Mouse (Mus musculus) right cerebral cortex, postnatal 36 days (tissue): ENCODE measurements around the gene Htr1f.
A peak's percentile ranks its signal among the peaks of the same experiment; 100 is the strongest.
"Not testable (repeated sequence)": the region's sequence is repeated elsewhere in the genome, so short reads cannot be mapped to it uniquely, and the experiment has no call there.

ENCODE experiments used
- DNase-seq, 2 experiments: peaks; one replicate each; pipeline ENCODE4 v3.0.0; 2022; ENCODE audit warnings: low spot score in 2 of 2, mixed read lengths in 1 of 2

Htr1f gene

GRCm38 (mm10) chr16:65105184-65105931 is at the start of gene Htr1f:
Htr1f (minus strand) TSS chr16:65105854.
- DNase-seq = no peak

GRCm38 (mm10) chr16:65139771-65140170 is 34.1 kb upstream of the Htr1f start:
- no peak for DNase-seq

GRCm38 (mm10) chr16:65129391-65129790 is 23.7 kb upstream of the Htr1f start:
- peak; percentile 26 to 46 for DNase-seq

- DNase-seq = no peak
Observed at GRCm38 (mm10) chr16:65127846-65128245, 22.2 kb upstream of the Htr1f start.

GRCm38 (mm10) chr16:65112221-65112620 is 6.6 kb upstream of the Htr1f start:
- no peak for DNase-seq

GRCm38 (mm10) chr16:65093552-65093951 is 12.1 kb downstream of the Htr1f start:
- no peak for DNase-seq

GRCm38 (mm10) chr16:65083475-65083874 is 22.2 kb downstream of the Htr1f start:
- DNase-seq = no peak

- DNase-seq = no peak
Observed at GRCm38 (mm10) chr16:65069867-65070266, 35.8 kb downstream of the Htr1f start.

GRCm38 (mm10) chr16:65066264-65066663 is 39.4 kb downstream of the Htr1f start:
- no peak for DNase-seq

- not testable (repeated sequence) for DNase-seq
Observed at GRCm38 (mm10) chr16:65037660-65038425, 67.8 kb downstream of the Htr1f start.

GRCm38 (mm10) chr16:65029675-65030074 is 76.0 kb downstream of the Htr1f start:
- DNase-seq = peak; percentile 18 to 35

- DNase-seq = peak; percentile 32 to 70
Observed at GRCm38 (mm10) chr16:65022364-65022763, 83.3 kb downstream of the Htr1f start.

GRCm38 (mm10) chr16:65018710-65019109 is 86.9 kb downstream of the Htr1f start:
- no peak for DNase-seq

- no peak for DNase-seq
Observed at GRCm38 (mm10) chr16:65018134-65018533, 87.5 kb downstream of the Htr1f start.

GRCm38 (mm10) chr16:65017566-65017965 is 88.1 kb downstream of the Htr1f start:
- no peak for DNase-seq

GRCm38 (mm10) chr16:65015241-65015640 is 90.4 kb downstream of the Htr1f start:
- DNase-seq = no peak

- no peak for DNase-seq
Observed at GRCm38 (mm10) chr16:65001993-65002821, 103.4 kb downstream of the Htr1f start.

GRCm38 (mm10) chr16:64989279-64989800 is 116.3 kb downstream of the Htr1f start:
- DNase-seq = no peak

GRCm38 (mm10) chr16:64987564-64987963 is 118.1 kb downstream of the Htr1f start:
- DNase-seq = no peak

- no peak for DNase-seq
Observed at GRCm38 (mm10) chr16:64987049-64987448, 118.6 kb downstream of the Htr1f start.

GRCm38 (mm10) chr16:64974636-64975035 is 131.0 kb downstream of the Htr1f start:
- peak in 1 of 2 experiments; percentile 10 for DNase-seq
